Mouse (Mus musculus) erythroblast, embryonic 14.5 days (primary cell): ENCODE measurements around the gene Cdcp2.

ENCODE experiments used
- GATA1 ChIP-seq: IDR thresholded peaks from 2 replicates; pipeline ENCODE4 v1.6.1; 2012; ENCODE audit warnings: low read length, inconsistent platforms, mixed read lengths
- TAL1 ChIP-seq: IDR thresholded peaks from 3 replicates; pipeline ENCODE4 v1.6.1; 2012; ENCODE audit warnings: low read length, inconsistent platforms, mixed read lengths

DNA sequence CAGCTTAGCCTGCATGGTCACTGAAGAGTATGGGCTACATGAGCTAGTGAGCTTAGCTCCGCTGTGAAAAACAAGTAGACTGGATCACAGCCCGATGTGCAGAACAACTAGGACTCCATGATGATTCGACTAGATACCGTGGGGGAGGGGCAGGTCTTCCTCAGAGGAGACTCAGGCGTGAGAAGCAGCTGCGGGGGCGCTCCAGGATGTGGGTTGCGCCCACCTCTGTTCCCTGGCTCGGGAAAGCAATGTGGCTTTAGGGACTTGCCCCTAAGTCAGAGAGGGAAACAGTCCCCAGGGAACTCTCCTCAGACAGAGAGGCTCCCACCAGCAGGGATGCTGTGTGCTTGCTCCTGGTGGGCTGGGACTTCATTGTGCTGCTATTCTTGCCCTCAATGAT is 33.8 kb downstream of the Cdcp2 start:
- TF ChIP-seq GATA1 = no peak
- TF ChIP-seq TAL1 = no peak
